Mouse (Mus musculus) kidney, embryonic 16.5 days (tissue): ENCODE measurements around the gene Casp2. TPM values are rescaled to one million over a fixed set of nuclear protein-coding genes. Genes with fewer than 3 reads are reported as not detected.
A peak's percentile ranks its signal among the peaks of the same experiment; 100 is the strongest.

Experiments
- ATAC-seq: fragments of 200-750 bp; cut with Nextera tagmentation; 2 replicates; pipeline ENCODE4 v1.8.0; 2017; ENCODE audit warnings: moderate TSS enrichment; ENCODE audit not compliant: low FRiP score, low TSS enrichment
- H3K27ac ChIP-seq: fragments of 300-500 bp; sonication (generic); 2 replicates; pipeline ENCODE4 v1.5.1; 2014; ENCODE audit warnings: low read length
- H3K27me3 ChIP-seq: fragments of 300-500 bp; sonication (generic); 2 replicates; pipeline ENCODE4 v1.6.1; 2014; ENCODE audit warnings: low read length, control low read depth, mixed read lengths; ENCODE audit not compliant: insufficient read depth
- H3K36me3 ChIP-seq: fragments of 300-500 bp; sonication (generic); 2 replicates; pipeline ENCODE4 v1.6.1; 2014; ENCODE audit warnings: low read length, control low read depth, mixed read lengths; ENCODE audit not compliant: insufficient read depth
- H3K4me1 ChIP-seq: fragments of 300-500 bp; sonication (generic); 2 replicates; pipeline ENCODE4 v1.6.1; 2014; ENCODE audit warnings: low read length, control low read depth, mixed read lengths; ENCODE audit not compliant: insufficient read depth
- H3K4me2 ChIP-seq: fragments of 300-500 bp; sonication (generic); replicated peaks from 2 replicates; pipeline ENCODE4 v1.6.1; 2014; ENCODE audit warnings: low read depth, low read length
- H3K4me3 ChIP-seq: fragments of 300-500 bp; sonication (generic); 2 replicates; pipeline ENCODE4 v1.5.1; 2014; ENCODE audit warnings: mild to moderate bottlenecking, low read length
- H3K9ac ChIP-seq: fragments of 300-500 bp; sonication (generic); replicated peaks from 2 replicates; pipeline ENCODE4 v1.6.1; 2014; ENCODE audit warnings: low read length
- H3K9me3 ChIP-seq: fragments of 300-500 bp; sonication (generic); 2 replicates; pipeline ENCODE4 v1.6.1; 2016; ENCODE audit warnings: low read length, control low read depth
- WGBS: fragments of 180-500 bp; shearing (Covaris S2); extraction: QIAGEN DNeasy Blood & Tissue Kit; methylation state at CpG from one replicate; pipeline ENCODE4 v1.1.7; 2014; 5-methylcytosine and 5-hydroxymethylcytosine counted together
- polyA plus RNA-seq: library from polyadenylated mRNA; unstranded; fragments of >200 nt; fragmentation: Nextera tagmentation; extraction: Ambion mirVana; gene quantifications from 2 replicates; pipeline ENCODE4 v1.2.1, GENCODE M21; 2015

The Casp2 gene
- polyA plus RNA-seq, 1 experiment from 2014 or later, result 70.6 TPM

GRCm38 (mm10) chr6:42270817-42271216 lies 6.0 kb downstream of the Casp2 start:
- no peak overlapping the region for H3K27ac ChIP-seq
- peaks cover 70% of the 10 kb centered on the region for H3K36me3 ChIP-seq

GRCm38 (mm10) chr6:42276151-42276550 lies 11.4 kb downstream of the Casp2 start:
- H3K9me3 ChIP-seq, result no peaks in the 10 kb centered on the region
- no peak overlapping the region for H3K9ac ChIP-seq
- H3K27ac ChIP-seq, result no peak overlapping the region
- 46% methylated on average over 2 of the region's 2 CpGs for WGBS
- peaks cover 75% of the 10 kb centered on the region for H3K36me3 ChIP-seq
- no peak overlapping the region for H3K4me2 ChIP-seq
- no peak overlapping the region for H3K4me3 ChIP-seq
- H3K27me3 ChIP-seq, result no peaks in the 10 kb centered on the region
- no peak for ATAC-seq
- no peaks in the 10 kb centered on the region for H3K4me1 ChIP-seq

More at GRCm38 (mm10) chr6:42270817-42271216, 6.0 kb downstream of the Casp2 start:
- Histone ChIP-seq H3K9ac (no peak overlapping the region), H3K27me3 (no peaks in the 10 kb centered on the region), H3K4me3 (no peak overlapping the region), H3K9me3 (no peaks in the 10 kb centered on the region), H3K4me2 (no peak overlapping the region), H3K4me1 (peaks cover 4% of the 10 kb centered on the region; the same call in 1 of the 2 replicates)
- ATAC-seq, result no peak

GRCm38 (mm10) chr6:42282865-42283528 lies 18.2 kb downstream of the Casp2 start:
- H3K27ac ChIP-seq, result no peak overlapping the region
- 72% methylated on average over 5 of the region's 5 CpGs for WGBS
- no peak overlapping the region for H3K9ac ChIP-seq
- no peak overlapping the region for H3K4me2 ChIP-seq
- H3K4me1 ChIP-seq, result no peaks in the 10 kb centered on the region
- no peak overlapping the region for H3K4me3 ChIP-seq
- ATAC-seq, result peak; percentile 42; the same call in 1 of the 2 replicates
- H3K27me3 ChIP-seq, result no peaks in the 10 kb centered on the region
- H3K9me3 ChIP-seq, result no peaks in the 10 kb centered on the region
- H3K36me3 ChIP-seq, result peaks cover 37% of the 10 kb centered on the region

- Histone ChIP-seq H3K4me2 (no peak within 1 kb of the TSS), H3K27me3 (no peaks in the 10 kb centered on the region), H3K27ac (no peak within 1 kb of the TSS), H3K9me3 (no peaks in the 10 kb centered on the region), H3K4me1 (no peaks in the 10 kb centered on the region), H3K36me3 (peaks cover 13% of the 10 kb centered on the region; the same call in 1 of the 2 replicates), H3K9ac (no peak within 1 kb of the TSS), H3K4me3 (no peak within 1 kb of the TSS)
- WGBS, result 66% methylated on average over 4 of the region's 5 CpGs
- no peak; the same call in 1 of the 2 replicates for ATAC-seq
These were observed 21.7 kb downstream of the Casp2 start, which contains the start of gene Clcn1 for GRCm38 (mm10) chr6:42286448-42286847. Gene Clcn1, plus strand, starts transcription at chr6:42286685.

GRCm38 (mm10) chr6:42287562-42287961 lies 22.8 kb downstream of the Casp2 start:
- no peak overlapping the region for H3K4me2 ChIP-seq
- H3K4me3 ChIP-seq, result no peak overlapping the region
- no peak for ATAC-seq
- H3K36me3 ChIP-seq, result peaks cover 8% of the 10 kb centered on the region; the same call in 1 of the 2 replicates
- H3K27me3 ChIP-seq, result no peaks in the 10 kb centered on the region
- H3K9ac ChIP-seq, result no peak overlapping the region
- H3K4me1 ChIP-seq, result no peaks in the 10 kb centered on the region
- H3K27ac ChIP-seq, result no peak overlapping the region
- no peaks in the 10 kb centered on the region for H3K9me3 ChIP-seq

GRCm38 (mm10) chr6:42293327-42293726 lies 28.5 kb downstream of the Casp2 start:
- ATAC-seq, result no peak
- Histone ChIP-seq H3K4me1 (no peaks in the 10 kb centered on the region), H3K4me3 (no peak overlapping the region), H3K36me3 (no peaks in the 10 kb centered on the region), H3K27me3 (no peaks in the 10 kb centered on the region), H3K4me2 (no peak overlapping the region), H3K27ac (no peak overlapping the region), H3K9me3 (no peaks in the 10 kb centered on the region), H3K9ac (no peak overlapping the region)
- 93% methylated on average over 6 of the region's 6 CpGs for WGBS

GRCm38 (mm10) chr6:42295549-42296094 lies 30.8 kb downstream of the Casp2 start:
- no peak overlapping the region for H3K4me2 ChIP-seq
- no peaks in the 10 kb centered on the region for H3K36me3 ChIP-seq
- no peak overlapping the region for H3K9ac ChIP-seq
- H3K27ac ChIP-seq, result no peak overlapping the region
- no peak for ATAC-seq
- no peaks in the 10 kb centered on the region for H3K27me3 ChIP-seq
- no peak overlapping the region for H3K4me3 ChIP-seq
- no peaks in the 10 kb centered on the region for H3K4me1 ChIP-seq
- 59% methylated on average over 3 of the region's 3 CpGs for WGBS
- H3K9me3 ChIP-seq, result no peaks in the 10 kb centered on the region

GRCm38 (mm10) chr6:42299362-42299761 lies 34.6 kb downstream of the Casp2 start:
- WGBS, result 93% methylated on average over 5 of the region's 5 CpGs
- no peak overlapping the region for H3K9ac ChIP-seq
- H3K4me3 ChIP-seq, result no peak overlapping the region
- no peaks in the 10 kb centered on the region for H3K27me3 ChIP-seq
- H3K9me3 ChIP-seq, result no peaks in the 10 kb centered on the region
- H3K27ac ChIP-seq, result no peak overlapping the region
- no peak for ATAC-seq
- H3K4me2 ChIP-seq, result no peak overlapping the region
- H3K4me1 ChIP-seq, result no peaks in the 10 kb centered on the region
- no peaks in the 10 kb centered on the region for H3K36me3 ChIP-seq

GRCm38 (mm10) chr6:42309816-42310378 lies 45.1 kb downstream of the Casp2 start:
- H3K36me3 ChIP-seq, result no peaks in the 10 kb centered on the region
- H3K4me2 ChIP-seq, result no peak overlapping the region
- H3K4me1 ChIP-seq, result no peaks in the 10 kb centered on the region
- ATAC-seq, result no peak; the same call in 1 of the 2 replicates
- H3K27ac ChIP-seq, result no peak overlapping the region
- no peak overlapping the region for H3K4me3 ChIP-seq
- no peaks in the 10 kb centered on the region for H3K9me3 ChIP-seq
- H3K27me3 ChIP-seq, result no peaks in the 10 kb centered on the region
- no peak overlapping the region for H3K9ac ChIP-seq
- 53% methylated on average over 8 of the region's 8 CpGs for WGBS
